Mouse (Mus musculus): Measurements from ENCODE around the gene Fgf9. TPM values are rescaled to one million over a fixed set of nuclear protein-coding genes. Genes with fewer than 3 reads are reported as not detected.

Gene Fgf9
- polyA plus RNA-seq, 1 experiment from 2014 or later: 2.8 TPM

- Histone ChIP-seq H3K27me3 (peaks cover 95% of the 10 kb centered on the region), H3K27ac (no peak overlapping the region), H3K36me3 (replicated peaks) (no peaks in the 10 kb centered on the region), H3K4me2 (peak overlapping the region; percentile 97), H3K9me3 (no peaks in the 10 kb centered on the region), H3K9ac (0 out of 2 replicates have a peak overlapping the region, but pooled peaks have one; percentile 29), H3K4me3 (replicated peaks) (peak overlapping the region; percentile 50), H3K4me1 (peaks cover 54% of the 10 kb centered on the region)
- ATAC-seq (ENCODE audit: low FRiP score): no peak
- WGBS: under 1% methylated on average over 20 of the region's 20 CpGs
Observed at GRCm38 (mm10) chr14:58073936-58074335, 3.6 kb downstream of the Fgf9 start.

- peak; percentile 40; the same call in 1 of the 2 replicates for ATAC-seq (ENCODE audit: low FRiP score)
- peaks cover 52% of the 10 kb centered on the region for H3K4me1 ChIP-seq
- H3K9me3 ChIP-seq: no peaks in the 10 kb centered on the region
- peaks cover 95% of the 10 kb centered on the region for H3K27me3 ChIP-seq
- peak overlapping the region; percentile 73 for H3K27ac ChIP-seq
- WGBS: under 1% methylated on average over 61 of the region's 61 CpGs
- H3K4me3 ChIP-seq (replicated peaks): peak overlapping the region; percentile 50
- no peaks in the 10 kb centered on the region for H3K36me3 ChIP-seq (replicated peaks)
- peak overlapping the region; percentile 97 for H3K4me2 ChIP-seq
- H3K9ac ChIP-seq: peak overlapping the region; percentile 55
Observed at GRCm38 (mm10) chr14:58074621-58075432, 4.5 kb downstream of the Fgf9 start.

GRCm38 (mm10) chr14:58075433-58076029 lies 5.2 kb downstream of the Fgf9 start:
- peak overlapping the region; percentile 97 for H3K4me2 ChIP-seq
- H3K4me3 ChIP-seq (replicated peaks): peak overlapping the region; percentile 50
- peak overlapping the region; percentile 73 for H3K27ac ChIP-seq
- no peaks in the 10 kb centered on the region for H3K36me3 ChIP-seq (replicated peaks)
- ATAC-seq (ENCODE audit: low FRiP score): peak; percentile 23; the same call in 1 of the 2 replicates
- under 1% methylated on average over 31 of the region's 31 CpGs for WGBS
- no peaks in the 10 kb centered on the region for H3K9me3 ChIP-seq
- H3K9ac ChIP-seq: peak overlapping the region; percentile 55
- H3K27me3 ChIP-seq: peaks cover 88% of the 10 kb centered on the region
- peaks cover 45% of the 10 kb centered on the region for H3K4me1 ChIP-seq

- peaks cover 83% of the 10 kb centered on the region for H3K27me3 ChIP-seq
- H3K4me3 ChIP-seq (replicated peaks): peak overlapping the region; percentile 50
- peak overlapping the region; percentile 73; the same call in 1 of the 2 replicates for H3K27ac ChIP-seq
- H3K4me2 ChIP-seq: peak overlapping the region; percentile 97
- no peaks in the 10 kb centered on the region for H3K36me3 ChIP-seq (replicated peaks)
- 0% methylated on average over 37 of the region's 40 CpGs for WGBS
- H3K4me1 ChIP-seq: peaks cover 40% of the 10 kb centered on the region
- peak overlapping the region; percentile 55 for H3K9ac ChIP-seq
- H3K9me3 ChIP-seq: no peaks in the 10 kb centered on the region
- peak; percentile 79 for ATAC-seq (ENCODE audit: low FRiP score)
Observed at GRCm38 (mm10) chr14:58076030-58076521, 5.7 kb downstream of the Fgf9 start.

GRCm38 (mm10) chr14:58076726-58077255 lies 6.4 kb downstream of the Fgf9 start:
- no peaks in the 10 kb centered on the region for H3K9me3 ChIP-seq
- WGBS: 7% methylated on average over 14 of the region's 14 CpGs
- H3K9ac ChIP-seq: peak overlapping the region; percentile 55
- peak overlapping the region; percentile 50 for H3K4me3 ChIP-seq (replicated peaks)
- peaks cover 34% of the 10 kb centered on the region for H3K4me1 ChIP-seq
- H3K27ac ChIP-seq: no peak overlapping the region
- ATAC-seq (ENCODE audit: low FRiP score): no peak
- H3K36me3 ChIP-seq (replicated peaks): no peaks in the 10 kb centered on the region
- peak overlapping the region; percentile 97 for H3K4me2 ChIP-seq
- peaks cover 77% of the 10 kb centered on the region for H3K27me3 ChIP-seq

- Histone ChIP-seq H3K4me1 (peaks cover 14% of the 10 kb centered on the region), H3K9me3 (no peaks in the 10 kb centered on the region), H3K4me3 (replicated peaks) (no peak overlapping the region), H3K4me2 (no peak overlapping the region), H3K27me3 (peaks cover 54% of the 10 kb centered on the region), H3K36me3 (replicated peaks) (no peaks in the 10 kb centered on the region), H3K27ac (no peak overlapping the region), H3K9ac (no peak overlapping the region)
- 80% methylated on average over 2 of the region's 2 CpGs for WGBS
- ATAC-seq (ENCODE audit: low FRiP score): no peak
Observed at GRCm38 (mm10) chr14:58079471-58079870, 9.1 kb downstream of the Fgf9 start.

GRCm38 (mm10) chr14:58081955-58082354 lies 11.6 kb downstream of the Fgf9 start:
- H3K4me1 ChIP-seq: no peaks in the 10 kb centered on the region
- ATAC-seq (ENCODE audit: low FRiP score): no peak
- no peak overlapping the region for H3K9ac ChIP-seq
- no peaks in the 10 kb centered on the region for H3K36me3 ChIP-seq (replicated peaks)
- H3K4me3 ChIP-seq (replicated peaks): no peak overlapping the region
- H3K27ac ChIP-seq: no peak overlapping the region
- peaks cover 29% of the 10 kb centered on the region for H3K27me3 ChIP-seq
- no peak overlapping the region for H3K4me2 ChIP-seq
- no peaks in the 10 kb centered on the region for H3K9me3 ChIP-seq
- WGBS: 63% methylated on average over 1 of the region's 1 CpGs

GRCm38 (mm10) chr14:58084240-58084639 lies 13.9 kb downstream of the Fgf9 start:
- no peak overlapping the region for H3K4me3 ChIP-seq (replicated peaks)
- peaks cover 6% of the 10 kb centered on the region; the same call in 1 of the 2 replicates for H3K27me3 ChIP-seq
- 87% methylated on average over 3 of the region's 3 CpGs for WGBS
- H3K9me3 ChIP-seq: no peaks in the 10 kb centered on the region
- no peak overlapping the region for H3K9ac ChIP-seq
- ATAC-seq (ENCODE audit: low FRiP score): no peak
- no peaks in the 10 kb centered on the region for H3K36me3 ChIP-seq (replicated peaks)
- no peak overlapping the region for H3K4me2 ChIP-seq
- no peak overlapping the region for H3K27ac ChIP-seq
- H3K4me1 ChIP-seq: no peaks in the 10 kb centered on the region; the same call in 1 of the 2 replicates

- Histone ChIP-seq H3K36me3 (replicated peaks) (no peaks in the 10 kb centered on the region), H3K9ac (no peak overlapping the region), H3K4me1 (no peaks in the 10 kb centered on the region; the same call in 1 of the 2 replicates), H3K27me3 (no peaks in the 10 kb centered on the region), H3K27ac (no peak overlapping the region), H3K4me3 (replicated peaks) (no peak overlapping the region), H3K4me2 (no peak overlapping the region), H3K9me3 (no peaks in the 10 kb centered on the region)
- ATAC-seq (ENCODE audit: low FRiP score): no peak
- 56% methylated on average over 4 of the region's 4 CpGs for WGBS
Observed at GRCm38 (mm10) chr14:58087326-58087725, 17.0 kb downstream of the Fgf9 start.

GRCm38 (mm10) chr14:58089486-58089885 lies 19.1 kb downstream of the Fgf9 start:
- WGBS: 84% methylated on average over 5 of the region's 5 CpGs
- Histone ChIP-seq H3K36me3 (replicated peaks) (no peaks in the 10 kb centered on the region), H3K9ac (no peak overlapping the region), H3K4me2 (no peak overlapping the region), H3K27me3 (no peaks in the 10 kb centered on the region), H3K4me1 (no peaks in the 10 kb centered on the region; the same call in 1 of the 2 replicates), H3K27ac (no peak overlapping the region), H3K4me3 (replicated peaks) (no peak overlapping the region), H3K9me3 (no peaks in the 10 kb centered on the region)
- ATAC-seq (ENCODE audit: low FRiP score): no peak

GRCm38 (mm10) chr14:58091321-58091720 lies 21.0 kb downstream of the Fgf9 start:
- H3K36me3 ChIP-seq (replicated peaks): no peaks in the 10 kb centered on the region
- 73% methylated on average over 10 of the region's 10 CpGs for WGBS
- no peaks in the 10 kb centered on the region for H3K9me3 ChIP-seq
- no peak overlapping the region for H3K4me3 ChIP-seq (replicated peaks)
- ATAC-seq (ENCODE audit: low FRiP score): no peak
- H3K4me2 ChIP-seq: no peak overlapping the region
- no peak overlapping the region for H3K9ac ChIP-seq
- H3K27me3 ChIP-seq: no peaks in the 10 kb centered on the region
- no peaks in the 10 kb centered on the region; the same call in 1 of the 2 replicates for H3K4me1 ChIP-seq
- H3K27ac ChIP-seq: no peak overlapping the region

GRCm38 (mm10) chr14:58099599-58099998 lies 29.3 kb downstream of the Fgf9 start:
- no peak for ATAC-seq (ENCODE audit: low FRiP score)
- H3K4me2 ChIP-seq: no peak overlapping the region
- H3K27me3 ChIP-seq: no peaks in the 10 kb centered on the region
- no peak overlapping the region for H3K4me3 ChIP-seq (replicated peaks)
- no peak overlapping the region for H3K9ac ChIP-seq
- 91% methylated on average over 8 of the region's 8 CpGs for WGBS
- H3K4me1 ChIP-seq: no peaks in the 10 kb centered on the region; the same call in 1 of the 2 replicates
- no peaks in the 10 kb centered on the region for H3K36me3 ChIP-seq (replicated peaks)
- H3K9me3 ChIP-seq: no peaks in the 10 kb centered on the region
- no peak overlapping the region for H3K27ac ChIP-seq
